Mouse (Mus musculus): ENCODE measurements at regions not wholly inside any gene's neighbourhood (a gene's known extent, or its start where the extent isn't known, plus 50 kb on each side); places are given as distances from the start of the nearest gene placed in this dataset.

- no peak for TF ChIP-seq CTCF (IDR thresholded peaks at IDR 0.05; ENCODE audit: borderline replicate concordance, insufficient read depth, low read length)
- TF ChIP-seq POLR2A (IDR thresholded peaks at IDR 0.05; ENCODE audit: low read depth, low read length): no peak
Observed at GRCm38 (mm10) chr4:7145756-7146155, 1093.1 kb downstream of the Car8 start.
